Mouse (Mus musculus): ENCODE measurements around the gene Myo18a. TPM values are rescaled to one million over a fixed set of nuclear protein-coding genes. Genes with fewer than 3 reads are reported as not detected.

Gene Myo18a
- polyA plus RNA-seq, 1 experiment from 2014 or later = 23.8 TPM

GRCm38 (mm10) chr11:77896480-77896819 is 133.4 kb downstream of the Myo18a start:
- no peaks in the 10 kb centered on the region for H3K9me3 ChIP-seq (ENCODE audit: control insufficient read depth, low read length)
- H3K4me1 ChIP-seq (ENCODE audit: control insufficient read depth, insufficient read depth, low read length) = peaks cover 60% of the 10 kb centered on the region
- peak overlapping the region; percentile 78; the same call in 1 of the 2 replicates for H3K27ac ChIP-seq (ENCODE audit: low read depth, low read length)
- peak overlapping the region; percentile 5; the same call in 1 of the 2 replicates for H3K4me3 ChIP-seq (ENCODE audit: low read depth, low read length)
- ATAC-seq (ENCODE audit: low FRiP score) = no peak
- DNase-seq (ENCODE audit: low spot score, missing footprints) = no peak
- H3K9ac ChIP-seq (ENCODE audit: low read length) = peak overlapping the region; percentile 18; the same call in 1 of the 2 replicates
- H3K27me3 ChIP-seq (ENCODE audit: control insufficient read depth, insufficient read depth, low read length) = peaks cover 2% of the 10 kb centered on the region; the same call in 1 of the 2 replicates
- H3K4me2 ChIP-seq = peak overlapping the region; percentile 42
- WGBS = 19% methylated on average over 6 of the region's 6 CpGs
- H3K36me3 ChIP-seq (ENCODE audit: control insufficient read depth, insufficient read depth, low read length) = no peaks in the 10 kb centered on the region

DNA sequence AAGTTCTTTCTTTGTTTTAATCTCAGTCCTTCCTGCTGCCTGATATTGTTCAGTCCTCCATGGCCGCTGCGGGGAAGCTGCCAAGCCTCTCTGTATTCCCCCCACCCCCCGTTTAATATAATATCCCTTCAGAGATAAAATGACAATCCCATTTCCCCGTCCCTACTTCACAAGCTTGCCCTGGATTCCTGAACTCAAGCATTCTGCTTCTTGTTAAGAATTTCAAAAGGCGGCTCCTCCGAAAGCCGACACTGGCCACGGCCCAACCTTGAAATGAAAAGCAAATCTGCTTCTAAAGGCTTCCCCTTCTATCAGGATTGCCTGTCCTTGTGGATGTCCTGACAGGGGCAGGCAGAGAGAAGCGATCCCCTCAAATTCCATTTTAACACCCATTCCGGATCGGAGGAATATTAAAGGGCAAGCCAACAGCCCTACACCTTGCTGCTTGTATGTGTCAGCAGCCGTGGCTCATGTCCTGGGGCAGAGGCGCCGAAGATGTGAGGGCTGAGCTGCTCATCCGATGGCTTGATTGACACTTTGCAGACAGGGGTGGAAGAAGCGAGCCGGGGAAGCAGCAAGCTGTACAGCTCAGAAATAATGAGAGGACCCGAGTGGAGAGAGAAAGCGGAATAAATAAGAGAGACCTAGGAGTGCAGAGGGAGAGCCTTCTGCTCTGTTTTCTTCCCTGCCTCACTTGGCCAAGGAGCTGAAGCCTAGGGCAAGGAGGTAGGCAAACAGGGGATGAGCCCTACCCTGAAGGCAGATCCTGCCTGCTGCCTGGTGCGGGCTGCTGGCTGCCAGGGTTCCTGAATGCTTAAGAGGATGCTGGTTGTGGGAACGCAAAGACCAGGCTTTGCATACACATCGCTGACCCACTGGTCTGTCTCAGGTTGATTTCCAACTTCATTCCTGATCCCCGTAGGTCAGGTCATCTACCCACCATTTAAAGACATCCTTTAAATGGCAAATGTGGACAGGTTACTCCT is 134.1 kb downstream of the Myo18a start:
- peaks cover 2% of the 10 kb centered on the region; the same call in 1 of the 2 replicates for H3K27me3 ChIP-seq (ENCODE audit: control insufficient read depth, insufficient read depth, low read length)
- no peaks in the 10 kb centered on the region for H3K36me3 ChIP-seq (ENCODE audit: control insufficient read depth, insufficient read depth, low read length)
- peak overlapping the region; percentile 5; the same call in 1 of the 2 replicates for H3K4me3 ChIP-seq (ENCODE audit: low read depth, low read length)
- peak overlapping the region; percentile 78 for H3K27ac ChIP-seq (ENCODE audit: low read depth, low read length)
- peak overlapping the region; percentile 18 for H3K9ac ChIP-seq (ENCODE audit: low read length)
- WGBS = 12% methylated on average over 23 of the region's 23 CpGs
- H3K4me2 ChIP-seq = peak overlapping the region; percentile 42
- no peaks in the 10 kb centered on the region for H3K9me3 ChIP-seq (ENCODE audit: control insufficient read depth, low read length)
- peak; percentile 91 for DNase-seq (ENCODE audit: low spot score, missing footprints)
- no peak for ATAC-seq (ENCODE audit: low FRiP score)
- H3K4me1 ChIP-seq (ENCODE audit: control insufficient read depth, insufficient read depth, low read length) = peaks cover 63% of the 10 kb centered on the region

GRCm38 (mm10) chr11:77900187-77900586 is 137.1 kb downstream of the Myo18a start:
- H3K9me3 ChIP-seq (ENCODE audit: control insufficient read depth, low read length) = no peaks in the 10 kb centered on the region
- DNase-seq (ENCODE audit: low spot score, missing footprints) (no peak), ATAC-seq (ENCODE audit: low FRiP score) (no peak)
- H3K27me3 ChIP-seq (ENCODE audit: control insufficient read depth, insufficient read depth, low read length) = peaks cover 2% of the 10 kb centered on the region; the same call in 1 of the 2 replicates
- H3K27ac ChIP-seq (ENCODE audit: low read depth, low read length) = no peak overlapping the region
- no peaks in the 10 kb centered on the region for H3K36me3 ChIP-seq (ENCODE audit: control insufficient read depth, insufficient read depth, low read length)
- peaks cover 41% of the 10 kb centered on the region for H3K4me1 ChIP-seq (ENCODE audit: control insufficient read depth, insufficient read depth, low read length)
- no peak overlapping the region for H3K9ac ChIP-seq (ENCODE audit: low read length)
- no peak overlapping the region for H3K4me3 ChIP-seq (ENCODE audit: low read depth, low read length)
- 85% methylated on average over 3 of the region's 3 CpGs for WGBS
- no peak overlapping the region for H3K4me2 ChIP-seq

GRCm38 (mm10) chr11:77900696-77901095 is 137.7 kb downstream of the Myo18a start:
- no peaks in the 10 kb centered on the region for H3K9me3 ChIP-seq (ENCODE audit: control insufficient read depth, low read length)
- H3K36me3 ChIP-seq (ENCODE audit: control insufficient read depth, insufficient read depth, low read length) = no peaks in the 10 kb centered on the region

DNA sequence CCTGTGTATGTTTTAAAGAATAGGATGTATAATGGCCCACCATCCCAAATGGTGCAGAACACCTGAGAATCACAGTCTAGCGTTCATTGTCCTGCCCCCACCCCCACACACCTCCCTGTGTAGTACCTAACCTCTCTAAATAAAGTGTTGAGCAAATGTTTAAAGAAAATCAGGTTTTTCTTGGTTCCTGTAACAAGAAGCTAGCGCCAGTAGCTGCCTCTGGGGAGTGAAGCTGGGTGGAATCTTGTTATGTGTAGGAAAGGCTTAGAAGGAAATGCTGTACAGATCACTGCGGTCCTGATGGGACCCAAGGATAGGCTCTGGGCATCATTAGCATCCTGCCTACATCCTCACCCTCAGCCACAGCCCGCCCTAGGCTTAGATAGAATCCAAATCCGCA is 138.3 kb downstream of the Myo18a start:
- no peak overlapping the region for H3K4me2 ChIP-seq
- ATAC-seq (ENCODE audit: low FRiP score) (no peak), DNase-seq (ENCODE audit: low spot score, missing footprints) (no peak)
- no peaks in the 10 kb centered on the region for H3K36me3 ChIP-seq (ENCODE audit: control insufficient read depth, insufficient read depth, low read length)
- no peak overlapping the region for H3K4me3 ChIP-seq (ENCODE audit: low read depth, low read length)
- no peak overlapping the region for H3K27ac ChIP-seq (ENCODE audit: low read depth, low read length)
- H3K4me1 ChIP-seq (ENCODE audit: control insufficient read depth, insufficient read depth, low read length) = peaks cover 36% of the 10 kb centered on the region
- no peaks in the 10 kb centered on the region for H3K9me3 ChIP-seq (ENCODE audit: control insufficient read depth, low read length)
- WGBS = 44% methylated on average over 5 of the region's 5 CpGs
- H3K27me3 ChIP-seq (ENCODE audit: control insufficient read depth, insufficient read depth, low read length) = no peaks in the 10 kb centered on the region; the same call in 1 of the 2 replicates
- H3K9ac ChIP-seq (ENCODE audit: low read length) = no peak overlapping the region

More at GRCm38 (mm10) chr11:77900696-77901095, 137.7 kb downstream of the Myo18a start:
- DNase-seq (ENCODE audit: low spot score, missing footprints) (no peak), ATAC-seq (ENCODE audit: low FRiP score) (no peak)
- Histone ChIP-seq H3K4me1 (ENCODE audit: control insufficient read depth, insufficient read depth, low read length) (peaks cover 35% of the 10 kb centered on the region), H3K4me3 (ENCODE audit: low read depth, low read length) (no peak overlapping the region), H3K27me3 (ENCODE audit: control insufficient read depth, insufficient read depth, low read length) (no peaks in the 10 kb centered on the region; the same call in 1 of the 2 replicates), H3K9ac (ENCODE audit: low read length) (no peak overlapping the region), H3K4me2 (no peak overlapping the region), H3K27ac (ENCODE audit: low read depth, low read length) (no peak overlapping the region)
- 90% methylated on average over 4 of the region's 4 CpGs for WGBS

DNA sequence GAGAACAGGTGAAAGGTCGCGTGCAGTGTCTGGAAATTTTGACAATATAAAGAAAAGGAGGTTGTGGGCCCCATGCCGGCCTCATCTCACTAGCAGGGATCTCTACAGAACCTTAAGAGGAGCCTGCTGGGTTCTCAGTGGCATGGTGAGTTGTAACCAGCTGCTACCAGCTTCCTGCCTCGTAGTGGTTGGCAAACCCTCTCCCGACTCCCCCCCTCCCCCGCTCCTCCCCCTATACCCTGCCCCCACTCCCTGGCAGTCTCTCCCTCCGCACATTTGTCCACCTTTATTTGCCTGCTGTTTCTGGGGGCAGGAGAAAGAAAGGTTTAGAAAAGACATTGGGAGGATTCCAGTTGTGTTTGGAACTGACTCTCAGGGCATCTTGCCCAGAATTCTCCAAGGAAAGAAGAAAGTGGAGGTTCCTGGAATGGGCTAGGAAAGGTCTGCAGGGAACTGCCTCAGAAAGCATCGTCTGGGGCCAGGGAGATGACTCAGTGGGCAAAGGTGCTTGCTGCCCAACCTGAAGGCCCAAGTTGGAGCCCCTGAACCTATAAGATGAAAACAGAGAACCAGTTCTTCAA is 138.8 kb downstream of the Myo18a start:
- DNase-seq (ENCODE audit: low spot score, missing footprints) (no peak), ATAC-seq (ENCODE audit: low FRiP score) (no peak)
- no peaks in the 10 kb centered on the region for H3K36me3 ChIP-seq (ENCODE audit: control insufficient read depth, insufficient read depth, low read length)
- 29% methylated on average over 8 of the region's 8 CpGs for WGBS
- peaks cover 35% of the 10 kb centered on the region for H3K4me1 ChIP-seq (ENCODE audit: control insufficient read depth, insufficient read depth, low read length)
- H3K27ac ChIP-seq (ENCODE audit: low read depth, low read length) = no peak overlapping the region
- H3K4me3 ChIP-seq (ENCODE audit: low read depth, low read length) = no peak overlapping the region
- H3K9me3 ChIP-seq (ENCODE audit: control insufficient read depth, low read length) = no peaks in the 10 kb centered on the region
- H3K4me2 ChIP-seq = no peak overlapping the region
- H3K27me3 ChIP-seq (ENCODE audit: control insufficient read depth, insufficient read depth, low read length) = no peaks in the 10 kb centered on the region; the same call in 1 of the 2 replicates
- no peak overlapping the region for H3K9ac ChIP-seq (ENCODE audit: low read length)

- WGBS = 41% methylated on average over 3 of the region's 3 CpGs
- Histone ChIP-seq H3K9me3 (ENCODE audit: control insufficient read depth, low read length) (no peaks in the 10 kb centered on the region), H3K9ac (ENCODE audit: low read length) (no peak overlapping the region), H3K4me3 (ENCODE audit: low read depth, low read length) (no peak overlapping the region), H3K27me3 (ENCODE audit: control insufficient read depth, insufficient read depth, low read length) (no peaks in the 10 kb centered on the region; the same call in 1 of the 2 replicates), H3K4me1 (ENCODE audit: control insufficient read depth, insufficient read depth, low read length) (peaks cover 25% of the 10 kb centered on the region), H3K27ac (ENCODE audit: low read depth, low read length) (no peak overlapping the region), H3K36me3 (ENCODE audit: control insufficient read depth, insufficient read depth, low read length) (no peaks in the 10 kb centered on the region), H3K4me2 (no peak overlapping the region)
- no peak for ATAC-seq (ENCODE audit: low FRiP score)
- no peak for DNase-seq (ENCODE audit: low spot score, missing footprints)
Observed at GRCm38 (mm10) chr11:77903761-77904160, 140.7 kb downstream of the Myo18a start.

GRCm38 (mm10) chr11:77904707-77905106 is 141.7 kb downstream of the Myo18a start:
- no peaks in the 10 kb centered on the region for H3K9me3 ChIP-seq (ENCODE audit: control insufficient read depth, low read length)
- H3K27me3 ChIP-seq (ENCODE audit: control insufficient read depth, insufficient read depth, low read length) = no peaks in the 10 kb centered on the region; the same call in 1 of the 2 replicates
- H3K27ac ChIP-seq (ENCODE audit: low read depth, low read length) = no peak overlapping the region
- peaks cover 28% of the 10 kb centered on the region for H3K4me1 ChIP-seq (ENCODE audit: control insufficient read depth, insufficient read depth, low read length)
- WGBS = 14% methylated on average over 1 of the region's 1 CpGs
- no peak overlapping the region for H3K4me2 ChIP-seq
- DNase-seq (ENCODE audit: low spot score, missing footprints) (no peak), ATAC-seq (ENCODE audit: low FRiP score) (no peak)
- no peaks in the 10 kb centered on the region for H3K36me3 ChIP-seq (ENCODE audit: control insufficient read depth, insufficient read depth, low read length)
- no peak overlapping the region for H3K9ac ChIP-seq (ENCODE audit: low read length)
- H3K4me3 ChIP-seq (ENCODE audit: low read depth, low read length) = no peak overlapping the region
